Mouse (Mus musculus) embryonic fibroblast, embryonic 13.5 days (primary cell): ENCODE results near the gene Tmem182. TPM values are rescaled to one million over a fixed set of nuclear protein-coding genes. Genes with fewer than 3 reads are reported as not detected.

Experiments used
- H3K27ac ChIP-seq: 2 replicates; pipeline ENCODE4 v1.5.1; 2012; ENCODE audit warnings: low read length, control low read depth, inconsistent platforms; ENCODE audit not compliant: insufficient read depth
- H3K4me1 ChIP-seq: 2 replicates; pipeline ENCODE4 v1.6.1; 2011; ENCODE audit warnings: low read length; ENCODE audit not compliant: control insufficient read depth, insufficient read depth
- H3K4me3 ChIP-seq: 2 replicates; pipeline ENCODE4 v1.5.1; 2011; ENCODE audit warnings: mild to moderate bottlenecking, control low read depth, low read length; ENCODE audit not compliant: insufficient read depth
- CTCF ChIP-seq: IDR thresholded peaks from 2 replicates; pipeline ENCODE4 v1.5.1; 2011; ENCODE audit warnings: mild to moderate bottlenecking, control low read depth, low read length, moderate library complexity, borderline replicate concordance; ENCODE audit not compliant: insufficient read depth
- POLR2A ChIP-seq: IDR thresholded peaks from 2 replicates; pipeline ENCODE4 v1.6.1; 2011; ENCODE audit warnings: low read depth, mild to moderate bottlenecking, control low read depth, low read length, moderate library complexity
- polyA plus RNA-seq: library from polyadenylated mRNA; stranded (reverse); fragments of >200 nt; gene quantifications from 2 replicates; pipeline ENCODE4 v1.2.4, GENCODE M21; 2011; ENCODE audit warnings: low read depth; ENCODE audit not compliant: missing spikeins, insufficient read length

The Tmem182 gene
- polyA plus RNA-seq, 1 experiment: not detected

DNA sequence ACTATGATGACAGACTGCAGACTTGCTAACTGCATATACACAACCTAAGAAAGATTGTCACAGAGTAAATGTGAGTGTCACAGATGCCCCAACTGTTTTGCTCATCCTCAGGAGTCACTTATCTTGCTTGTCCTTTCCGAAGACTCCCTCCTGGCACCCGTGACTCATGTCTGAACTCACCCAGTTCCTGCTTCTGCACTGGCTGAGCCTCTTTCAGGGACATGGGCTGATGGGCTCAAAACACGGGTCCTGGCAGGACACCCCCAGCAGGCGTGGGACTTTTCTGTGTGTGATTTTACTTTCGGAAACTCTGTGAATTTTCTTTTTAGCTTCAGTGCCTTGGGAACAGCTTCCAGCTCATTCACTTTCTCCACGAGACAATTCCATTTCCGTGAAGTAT lies 20.4 kb downstream of the Tmem182 start:
- Histone ChIP-seq H3K4me3 (no peak overlapping the region), H3K27ac (no peak overlapping the region), H3K4me1 (no peaks in the 10 kb centered on the region; the same call in 1 of the 2 replicates)
- TF ChIP-seq CTCF: no peak
- TF ChIP-seq POLR2A: no peak

GRCm38 (mm10) chr1:40829213-40829914 lies 24.0 kb downstream of the Tmem182 start:
- H3K4me1 ChIP-seq: no peaks in the 10 kb centered on the region; the same call in 1 of the 2 replicates
- no peak overlapping the region for H3K4me3 ChIP-seq
- TF ChIP-seq POLR2A (no peak), CTCF (no peak)
- no peak overlapping the region for H3K27ac ChIP-seq

- H3K4me3 ChIP-seq: no peak overlapping the region
- H3K27ac ChIP-seq: no peak overlapping the region
- TF ChIP-seq POLR2A: no peak
- TF ChIP-seq CTCF: no peak
- H3K4me1 ChIP-seq: no peaks in the 10 kb centered on the region
Measured at GRCm38 (mm10) chr1:40830712-40831507, 25.5 kb downstream of the Tmem182 start.

DNA sequence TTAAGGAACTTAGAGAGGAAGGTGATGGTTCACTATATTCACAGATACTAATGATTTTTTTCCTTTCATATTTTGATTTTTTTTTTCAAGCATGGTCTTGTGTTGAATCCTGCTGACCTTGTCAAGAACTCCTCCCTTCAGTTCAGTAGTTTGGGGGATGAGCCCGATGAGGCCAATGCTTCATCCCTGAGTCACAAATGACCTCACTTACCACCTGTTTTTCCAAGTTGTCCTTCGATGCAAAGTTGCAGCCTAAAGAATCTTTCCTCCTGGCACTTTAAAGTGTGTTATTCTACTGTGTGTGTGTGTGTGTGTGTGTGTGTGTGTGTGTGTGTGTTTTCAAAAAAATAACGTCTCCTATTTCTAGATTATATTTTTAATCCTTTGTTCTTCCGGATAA lies 30.1 kb downstream of the Tmem182 start:
- H3K4me3 ChIP-seq: no peak overlapping the region
- TF ChIP-seq POLR2A (no peak), CTCF (no peak)
- H3K27ac ChIP-seq: no peak overlapping the region
- H3K4me1 ChIP-seq: no peaks in the 10 kb centered on the region; the same call in 1 of the 2 replicates

- Histone ChIP-seq H3K27ac (no peak overlapping the region), H3K4me3 (no peak overlapping the region)
- TF ChIP-seq CTCF: no peak
- TF ChIP-seq POLR2A: no peak
Measured at GRCm38 (mm10) chr1:40840605-40841004, 35.2 kb downstream of the Tmem182 start.

DNA sequence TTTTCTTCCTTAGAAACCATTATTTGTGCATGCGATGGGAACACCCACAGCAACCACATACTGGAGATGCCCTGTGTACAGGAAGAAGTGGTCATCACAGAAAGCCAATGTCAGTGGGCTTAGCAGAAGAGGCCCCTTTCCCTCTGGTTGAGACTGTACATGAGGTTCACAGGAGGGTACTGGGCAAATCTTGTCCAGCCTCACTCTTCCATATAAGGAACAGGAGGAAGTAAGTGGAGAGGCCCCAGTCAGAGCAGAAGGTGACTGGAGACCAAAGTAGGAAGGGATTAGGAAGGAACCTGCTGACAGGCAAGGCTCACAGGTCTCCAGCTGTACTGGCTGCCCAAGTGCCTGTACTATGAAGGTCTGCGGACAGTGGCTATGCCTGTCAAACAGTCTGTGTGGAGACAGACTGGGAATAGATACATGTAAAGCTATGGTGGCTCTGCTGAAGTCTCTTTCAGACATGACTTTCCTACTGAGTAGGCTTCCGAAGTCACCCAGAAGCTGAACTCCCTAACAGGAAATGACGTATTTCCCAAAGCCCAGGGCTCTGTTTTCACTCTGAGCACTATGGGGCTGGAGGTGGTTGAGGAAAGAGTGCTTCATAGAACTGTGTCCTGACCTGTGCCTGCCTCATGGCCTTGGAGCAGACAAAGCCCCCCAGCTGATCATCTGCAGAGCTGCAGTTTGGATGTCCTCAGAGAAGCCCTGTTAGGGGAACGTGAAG lies 35.8 kb downstream of the Tmem182 start:
- Histone ChIP-seq H3K4me1 (peaks cover 12% of the 10 kb centered on the region), H3K27ac (no peak overlapping the region), H3K4me3 (no peak overlapping the region)
- TF ChIP-seq CTCF (no peak), POLR2A (no peak)

More at GRCm38 (mm10) chr1:40840605-40841004, 35.2 kb downstream of the Tmem182 start:
- peaks cover 12% of the 10 kb centered on the region for H3K4me1 ChIP-seq

GRCm38 (mm10) chr1:40844616-40845015 lies 39.2 kb downstream of the Tmem182 start:
- TF ChIP-seq CTCF: peak; percentile 73; the same call in 1 of the 2 replicates
- TF ChIP-seq POLR2A: no peak
- Histone ChIP-seq H3K4me3 (no peak overlapping the region), H3K4me1 (peaks cover 14% of the 10 kb centered on the region; the same call in 1 of the 2 replicates), H3K27ac (no peak overlapping the region)

- peaks cover 6% of the 10 kb centered on the region; the same call in 1 of the 2 replicates for H3K4me1 ChIP-seq
- no peak overlapping the region; the same call in 1 of the 2 replicates for H3K4me3 ChIP-seq
- peak overlapping the region; percentile 99 for H3K27ac ChIP-seq
- TF ChIP-seq POLR2A (no peak), CTCF (no peak)
Measured at GRCm38 (mm10) chr1:40847196-40847938, 42.0 kb downstream of the Tmem182 start.

GRCm38 (mm10) chr1:40851286-40851685 lies 45.9 kb downstream of the Tmem182 start:
- no peak for TF ChIP-seq POLR2A
- no peak for TF ChIP-seq CTCF
- no peak overlapping the region for H3K4me3 ChIP-seq
- no peak overlapping the region for H3K27ac ChIP-seq
- peaks cover 10% of the 10 kb centered on the region for H3K4me1 ChIP-seq
